In genomic region chr19:34778098-34778497, GRCm38 (mm10) we compare ENCODE assay signal across 28 mouse cellular contexts. TPM values are rescaled to one million over a fixed set of nuclear protein-coding genes. Genes with fewer than 3 reads are reported as not detected.
A peak's percentile ranks its signal among the peaks of the same experiment; 100 is the strongest.
DNase-seq lines count a peak whose midpoint lies in the region; ATAC-seq and TF ChIP-seq lines count a peak whose summit lies in the region.
"Had no signal": no experiment of that assay in that cellular context is flagged by ENCODE, and none has a peak within 500 bp of the region (broad histone marks: within the 10 kb centered on the region; RNA-seq: fewer than 3 reads in every experiment).

No protein-coding gene starts in this region.

- peak; percentile 66 for DNase-seq in kidney, adult 2 months
- no peak for DNase-seq in kidney, postnatal 10 days
- DNase-seq in lung, adult 2 months: no peak
- DNase-seq in right cerebral cortex, adult 2 months (ENCODE audit: low spot score in 2 of 2): no peak
- no peak for DNase-seq in layer of hippocampus, postnatal 36 days
- DNase-seq: adrenal gland, adult 8-10 months; cerebellum, adult 8-10 months; cerebellum, postnatal 25 days; gastrocnemius, postnatal 25 days; heart, adult 18-20 months; heart, postnatal 36 days; midbrain, embryonic 14.5 days; retina, postnatal 1 day; right cerebral cortex, postnatal 25 days; thymus, postnatal 14 days had no signal

- no peaks in the 10 kb centered on the region for H3K36me3 ChIP-seq in kidney, adult 2 months (ENCODE audit: control insufficient read depth, insufficient read depth, low read length)
- no peaks in the 10 kb centered on the region for H3K36me3 ChIP-seq in lung, embryonic 16.5 days (ENCODE audit: control insufficient read depth, insufficient read depth, low read length)
- H3K36me3 ChIP-seq: hindbrain, embryonic 12.5 days; intestine, embryonic 15.5 days; limb, embryonic 13.5 days; stomach, embryonic 15.5 days had no signal

- ATAC-seq in lung, embryonic 16.5 days (ENCODE audit: low read depth): peak; percentile 78; the same call in 1 of the 2 replicates
- 0 out of 2 replicates have a peak, but pooled peaks have one; percentile 20 for ATAC-seq in granulocyte monocyte progenitor cell, adult 5-6 weeks (replicated peaks; ENCODE audit: poor library complexity, severe bottlenecking)
- ATAC-seq: activated CD4-positive, CD25-positive, alpha-beta regulatory T cell, adult 4 months; CD4-positive, CD25-positive, alpha-beta regulatory T cell, adult 4 months; forebrain, embryonic 14.5 days; hindbrain, postnatal 0 days; intestine, embryonic 15.5 days had no signal

- no peaks in the 10 kb centered on the region; the same call in 1 of the 2 replicates for H3K4me1 ChIP-seq in kidney, adult 2 months (ENCODE audit: control insufficient read depth, insufficient read depth, low read length)
- 0 out of 2 replicates have a peak, but pooled peaks cover 2% of the 10 kb centered on the region for H3K4me1 ChIP-seq in lung, embryonic 16.5 days (replicated peaks; ENCODE audit: control insufficient read depth, insufficient read depth, low read length)
- H3K4me1 ChIP-seq in lung, adult 2 months (ENCODE audit: control insufficient read depth, insufficient read depth, low read length): no peaks in the 10 kb centered on the region
- H3K4me1 ChIP-seq: hindbrain, embryonic 12.5 days; intestine, embryonic 15.5 days; limb, embryonic 13.5 days; stomach, embryonic 15.5 days had no signal

- no peak overlapping the region for H3K27ac ChIP-seq in kidney, adult 2 months (ENCODE audit: insufficient read depth, low read depth, low read length)
- H3K27ac ChIP-seq in lung, embryonic 16.5 days (ENCODE audit: low read length): no peak overlapping the region
- H3K27ac ChIP-seq: hindbrain, embryonic 12.5 days; hindbrain, postnatal 0 days; intestine, embryonic 15.5 days; limb, embryonic 13.5 days; stomach, embryonic 15.5 days had no signal

- H3K4me2 ChIP-seq in lung, embryonic 16.5 days (ENCODE audit: low read depth, low read length): no peak overlapping the region
- H3K4me2 ChIP-seq: heart, embryonic 11.5 days; hindbrain, embryonic 12.5 days; intestine, embryonic 15.5 days; limb, embryonic 13.5 days; liver, embryonic 11.5 days; stomach, embryonic 15.5 days had no signal

- no peaks in the 10 kb centered on the region for H3K27me3 ChIP-seq in kidney, adult 2 months (replicated peaks; ENCODE audit: control insufficient read depth, insufficient read depth, low read length)
- H3K27me3 ChIP-seq in lung, embryonic 16.5 days (ENCODE audit: control insufficient read depth, insufficient read depth, low read depth, low read length): no peaks in the 10 kb centered on the region
- H3K27me3 ChIP-seq: hindbrain, embryonic 12.5 days; intestine, embryonic 15.5 days; limb, embryonic 13.5 days; stomach, embryonic 15.5 days had no signal

- no peaks in the 10 kb centered on the region for H3K9me3 ChIP-seq in lung, embryonic 16.5 days (ENCODE audit: control insufficient read depth, low read length)
- H3K9me3 ChIP-seq: hindbrain, embryonic 12.5 days; intestine, embryonic 15.5 days; stomach, embryonic 15.5 days had no signal

- TF ChIP-seq CTCF in kidney, adult 2 months (conservative IDR thresholded peaks at IDR 0.05; ENCODE audit: insufficient read depth, insufficient read length, low read depth, low read length): no peak
- no peak for TF ChIP-seq CTCF in lung, adult 2 months (IDR thresholded peaks at IDR 0.05; ENCODE audit: insufficient read depth, low read length)

- H3K9ac ChIP-seq in lung, embryonic 16.5 days (ENCODE audit: low read length): no peak overlapping the region
- H3K9ac ChIP-seq: hindbrain, embryonic 12.5 days; intestine, embryonic 15.5 days; limb, embryonic 13.5 days; stomach, embryonic 15.5 days had no signal

- H3K4me3 ChIP-seq in kidney, adult 2 months (ENCODE audit: insufficient read depth, low read depth, low read length): no peak overlapping the region
- H3K4me3 ChIP-seq in lung, embryonic 16.5 days (ENCODE audit: low read length): no peak overlapping the region
- no peak overlapping the region for H3K4me3 ChIP-seq in lung, adult 2 months (replicated peaks; ENCODE audit: extremely low read depth, low read depth, low read length)
- H3K4me3 ChIP-seq: hindbrain, embryonic 12.5 days; intestine, embryonic 15.5 days; limb, embryonic 13.5 days; stomach, embryonic 15.5 days had no signal

- TF ChIP-seq POLR2A in kidney, adult 2 months (IDR thresholded peaks at IDR 0.05; ENCODE audit: low read depth, low read length): no peak
- no peak for TF ChIP-seq POLR2A in lung, adult 2 months (IDR thresholded peaks at IDR 0.05; ENCODE audit: borderline replicate concordance, extremely low read depth, low read depth, low read length)

RNA-seq across cellular contexts. Expression of gene Slc16a12, which starts 31.0 kb away (rescaled TPM):
- polyA plus RNA-seq in kidney, adult 2 months (2012; rRNA removed): 59.6 and 61.4 TPM in 2 replicates
- 15.7 and 16.0 TPM in 2 replicates for polyA plus RNA-seq in lung, embryonic 16.5 days (2015; fragmentation: Nextera tagmentation; extraction: Ambion mirVana)
- polyA plus RNA-seq in lung, adult 2 months (2012; rRNA removed): 2.9 and 3.8 TPM in 2 replicates
- total RNA-seq in granulocyte monocyte progenitor cell, adult 5-6 weeks (2014; fragmentation: Nextera tagmentation): not detected in 2 replicates
- 0.10 and 0.17 TPM in 2 replicates for total RNA-seq in granulocyte monocyte progenitor cell, adult 5-6 weeks (2017)
- 1 to 10 TPM in 1 of 2 experiments, under 1 TPM in 1; 0.97 to 1.4 TPM for total RNA-seq in layer of hippocampus, postnatal 36 days (2021)
- total RNA-seq: monocyte, adult 5-6 weeks had no signal
- polyA plus RNA-seq: activated CD4-positive, CD25-positive, alpha-beta regulatory T cell, adult 4 months; CD4-positive, CD25-positive, alpha-beta regulatory T cell, adult 4 months had no signal
